Mouse (Mus musculus) bone marrow macrophage, adult 2 months (primary cell): Measurements from ENCODE around the gene Suv39h2.

Experiments used
- CTCF ChIP-seq: IDR thresholded peaks from 2 replicates; pipeline ENCODE4 v1.5.1; 2012; ENCODE audit warnings: low read depth, mild to moderate bottlenecking, low read length, moderate library complexity
- POLR2A ChIP-seq: IDR thresholded peaks from 2 replicates; pipeline ENCODE4 v1.6.1; 2012; ENCODE audit warnings: mild to moderate bottlenecking, low read depth, low read length, borderline replicate concordance

- TF ChIP-seq POLR2A, result no peak
- TF ChIP-seq CTCF, result no peak
These were observed 43.9 kb downstream of the Suv39h2 start for GRCm38 (mm10) chr2:3430956-3431355.
